Mouse (Mus musculus): ENCODE results near the gene Tmem135. TPM values are rescaled to one million over a fixed set of nuclear protein-coding genes. Genes with fewer than 3 reads are reported as not detected.

Gene Tmem135
- polyA plus RNA-seq, 1 experiment from 2014 or later = 57.9 TPM

- ATAC-seq = peak; percentile 96
- H3K27ac ChIP-seq (ENCODE audit: low read depth, low read length) = peak overlapping the region; percentile 77
These were observed 7.3 kb upstream of the Tmem135 start for GRCm38 (mm10) chr7:89411346-89411745.

GRCm38 (mm10) chr7:89410294-89410693 is 6.3 kb upstream of the Tmem135 start:
- no peak for TF ChIP-seq CTCF (IDR thresholded peaks at IDR 0.05; ENCODE audit: low read depth)
- Histone ChIP-seq H3K27me3 (replicated peaks; ENCODE audit: control insufficient read depth, insufficient read depth, low read length) (no peaks in the 10 kb centered on the region), H3K9me3 (ENCODE audit: control insufficient read depth) (no peaks in the 10 kb centered on the region), H3K4me3 (ENCODE audit: low read depth, low read length) (no peak overlapping the region), H3K9ac (ENCODE audit: low read depth, low read length) (no peak overlapping the region), H3K27ac (ENCODE audit: low read depth, low read length) (peak overlapping the region; percentile 77; the same call in 1 of the 2 replicates), H3K4me1 (replicated peaks; ENCODE audit: control insufficient read depth, insufficient read depth, low read length) (peaks cover 24% of the 10 kb centered on the region), H3K4me2 (replicated peaks; ENCODE audit: low read depth) (no peak overlapping the region), H3K36me3 (ENCODE audit: control insufficient read depth, insufficient read depth) (peaks cover 11% of the 10 kb centered on the region; the same call in 1 of the 2 replicates)
- ATAC-seq = no peak
- 44% methylated on average over 4 of the region's 4 CpGs for WGBS

More at GRCm38 (mm10) chr7:89411346-89411745, 7.3 kb upstream of the Tmem135 start:
- no peak for TF ChIP-seq CTCF (IDR thresholded peaks at IDR 0.05; ENCODE audit: low read depth)
- Histone ChIP-seq H3K4me3 (ENCODE audit: low read depth, low read length) (no peak overlapping the region), H3K27me3 (replicated peaks; ENCODE audit: control insufficient read depth, insufficient read depth, low read length) (no peaks in the 10 kb centered on the region), H3K4me1 (replicated peaks; ENCODE audit: control insufficient read depth, insufficient read depth, low read length) (peaks cover 24% of the 10 kb centered on the region), H3K4me2 (replicated peaks; ENCODE audit: low read depth) (peak overlapping the region; percentile 24; the same call in 1 of the 2 replicates), H3K36me3 (ENCODE audit: control insufficient read depth, insufficient read depth) (peaks cover 11% of the 10 kb centered on the region; the same call in 1 of the 2 replicates), H3K9me3 (ENCODE audit: control insufficient read depth) (no peaks in the 10 kb centered on the region), H3K9ac (ENCODE audit: low read depth, low read length) (0 out of 2 replicates have a peak overlapping the region, but pooled peaks have one; percentile 2)
- WGBS = 29% methylated on average over 3 of the region's 3 CpGs

GRCm38 (mm10) chr7:89407006-89407940 is 3.3 kb upstream of the Tmem135 start:
- no peaks in the 10 kb centered on the region for H3K9me3 ChIP-seq (ENCODE audit: control insufficient read depth)
- H3K27ac ChIP-seq (ENCODE audit: low read depth, low read length) = no peak overlapping the region
- peak overlapping the region; percentile 14; the same call in 1 of the 2 replicates for H3K4me2 ChIP-seq (replicated peaks; ENCODE audit: low read depth)
- peaks cover 24% of the 10 kb centered on the region for H3K4me1 ChIP-seq (replicated peaks; ENCODE audit: control insufficient read depth, insufficient read depth, low read length)
- WGBS = 75% methylated on average over 24 of the region's 24 CpGs
- H3K36me3 ChIP-seq (ENCODE audit: control insufficient read depth, insufficient read depth) = peaks cover 11% of the 10 kb centered on the region; the same call in 1 of the 2 replicates
- no peak overlapping the region for H3K4me3 ChIP-seq (ENCODE audit: low read depth, low read length)
- no peak for TF ChIP-seq CTCF (IDR thresholded peaks at IDR 0.05; ENCODE audit: low read depth)
- no peaks in the 10 kb centered on the region for H3K27me3 ChIP-seq (replicated peaks; ENCODE audit: control insufficient read depth, insufficient read depth, low read length)
- H3K9ac ChIP-seq (ENCODE audit: low read depth, low read length) = no peak overlapping the region
- ATAC-seq = no peak

- no peak for TF ChIP-seq CTCF (IDR thresholded peaks at IDR 0.05; ENCODE audit: low read depth)
These were observed 2.0 kb upstream of the Tmem135 start for GRCm38 (mm10) chr7:89406011-89406410.

GRCm38 (mm10) chr7:89404734-89405440 is 865 bp upstream of the Tmem135 start:
- H3K36me3 ChIP-seq (ENCODE audit: control insufficient read depth, insufficient read depth) = peaks cover 11% of the 10 kb centered on the region; the same call in 1 of the 2 replicates
- H3K4me1 ChIP-seq (replicated peaks; ENCODE audit: control insufficient read depth, insufficient read depth, low read length) = peaks cover 10% of the 10 kb centered on the region; the same call in 1 of the 2 replicates
- H3K9ac ChIP-seq (ENCODE audit: low read depth, low read length) = peak overlapping the region; percentile 85
- no peak for ATAC-seq
- no peak for TF ChIP-seq CTCF (IDR thresholded peaks at IDR 0.05; ENCODE audit: low read depth)
- H3K4me2 ChIP-seq (replicated peaks; ENCODE audit: low read depth) = peak overlapping the region; percentile 99
- no peaks in the 10 kb centered on the region for H3K27me3 ChIP-seq (replicated peaks; ENCODE audit: control insufficient read depth, insufficient read depth, low read length)
- peak overlapping the region; percentile 86 for H3K4me3 ChIP-seq (ENCODE audit: low read depth, low read length)
- peak overlapping the region; percentile 93 for H3K27ac ChIP-seq (ENCODE audit: low read depth, low read length)
- WGBS = under 1% methylated on average over 35 of the region's 35 CpGs
- no peaks in the 10 kb centered on the region for H3K9me3 ChIP-seq (ENCODE audit: control insufficient read depth)

More at GRCm38 (mm10) chr7:89406011-89406410, 2.0 kb upstream of the Tmem135 start:
- H3K27ac ChIP-seq (ENCODE audit: low read depth, low read length) = 0 out of 2 replicates have a peak overlapping the region, but pooled peaks have one; percentile 17
- no peaks in the 10 kb centered on the region for H3K27me3 ChIP-seq (replicated peaks; ENCODE audit: control insufficient read depth, insufficient read depth, low read length)
- H3K9me3 ChIP-seq (ENCODE audit: control insufficient read depth) = no peaks in the 10 kb centered on the region
- H3K4me3 ChIP-seq (ENCODE audit: low read depth, low read length) = peak overlapping the region; percentile 86
- peaks cover 20% of the 10 kb centered on the region for H3K4me1 ChIP-seq (replicated peaks; ENCODE audit: control insufficient read depth, insufficient read depth, low read length)
- peaks cover 11% of the 10 kb centered on the region; the same call in 1 of the 2 replicates for H3K36me3 ChIP-seq (ENCODE audit: control insufficient read depth, insufficient read depth)
- WGBS = 35% methylated on average over 1 of the region's 1 CpGs
- H3K9ac ChIP-seq (ENCODE audit: low read depth, low read length) = no peak overlapping the region
- ATAC-seq = no peak
- H3K4me2 ChIP-seq (replicated peaks; ENCODE audit: low read depth) = peak overlapping the region; percentile 99

All from intestine, postnatal 0 days (tissue).